Comparison of ENCODE assay signal across 16 mouse cellular contexts in the genomic region with DNA sequence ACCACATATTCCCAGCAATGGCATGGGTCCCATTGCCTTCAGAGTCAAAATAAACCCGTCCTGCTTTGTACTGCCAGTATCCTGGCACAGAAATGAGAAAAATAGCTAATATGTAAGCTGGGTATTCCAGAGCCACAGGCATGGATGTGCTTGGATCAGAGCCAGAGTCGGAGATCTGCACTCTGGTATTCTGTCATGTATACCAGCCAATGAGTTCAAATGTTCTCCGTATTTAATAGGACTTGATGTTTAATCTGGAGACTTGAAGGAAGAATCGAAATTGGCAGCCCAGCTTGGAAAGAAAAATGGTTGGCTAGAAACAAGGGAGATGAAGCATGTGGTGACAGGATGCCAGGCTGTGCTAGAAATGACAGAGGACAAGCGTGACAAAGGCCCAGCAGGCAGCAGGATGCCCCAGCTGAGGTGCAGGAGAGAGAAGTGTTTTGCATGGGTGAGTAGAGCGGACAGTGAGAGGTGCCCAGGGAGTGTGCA. TPM values are rescaled to one million over a fixed set of nuclear protein-coding genes. Genes with fewer than 3 reads are reported as not detected.
A peak's percentile ranks its signal among the peaks of the same experiment; 100 is the strongest.
DNase-seq lines count a peak whose midpoint lies in the region; ATAC-seq lines count a peak whose summit lies in the region.
"Had no signal": no experiment of that assay in that cellular context is flagged by ENCODE, and none has a peak within 500 bp of the region (broad histone marks: within the 10 kb centered on the region; RNA-seq: fewer than 3 reads in every experiment).

No protein-coding gene starts in this region.

- WGBS in kidney, embryonic 15.5 days: 79% methylated on average over 6 of the region's 6 CpGs
- 46% methylated on average over 6 of the region's 6 CpGs for WGBS in midbrain, embryonic 14.5 days
- WGBS in midbrain, embryonic 11.5 days: 73% methylated on average over 6 of the region's 6 CpGs

- peaks cover 3% of the 10 kb centered on the region; the same call in 1 of the 2 replicates for H3K4me1 ChIP-seq in kidney, embryonic 15.5 days
- no peaks in the 10 kb centered on the region for H3K4me1 ChIP-seq in midbrain, embryonic 14.5 days (ENCODE audit: control insufficient read depth, insufficient read depth, low read length)
- H3K4me1 ChIP-seq in midbrain, embryonic 11.5 days (ENCODE audit: control insufficient read depth, insufficient read depth, low read length): no peaks in the 10 kb centered on the region
- H3K4me1 ChIP-seq: liver, embryonic 13.5 days had no signal

- no peaks in the 10 kb centered on the region for H3K9me3 ChIP-seq in kidney, embryonic 15.5 days (replicated peaks)
- no peaks in the 10 kb centered on the region for H3K9me3 ChIP-seq in midbrain, embryonic 14.5 days (ENCODE audit: control insufficient read depth, low read length)
- no peaks in the 10 kb centered on the region for H3K9me3 ChIP-seq in midbrain, embryonic 11.5 days (ENCODE audit: control insufficient read depth, low read length)
- H3K9me3 ChIP-seq: embryonic facial prominence, embryonic 13.5 days; liver, embryonic 13.5 days had no signal

- no peaks in the 10 kb centered on the region for H3K27me3 ChIP-seq in kidney, embryonic 15.5 days
- no peaks in the 10 kb centered on the region for H3K27me3 ChIP-seq in midbrain, embryonic 14.5 days (ENCODE audit: control insufficient read depth, insufficient read depth, low read length)
- no peaks in the 10 kb centered on the region for H3K27me3 ChIP-seq in midbrain, embryonic 11.5 days (ENCODE audit: control insufficient read depth, insufficient read depth, low read length)
- H3K27me3 ChIP-seq: embryonic facial prominence, embryonic 13.5 days; liver, embryonic 13.5 days; Patski had no signal

- H3K36me3 ChIP-seq in kidney, embryonic 15.5 days: no peaks in the 10 kb centered on the region
- no peaks in the 10 kb centered on the region for H3K36me3 ChIP-seq in midbrain, embryonic 14.5 days (ENCODE audit: control insufficient read depth, insufficient read depth, low read length)
- no peaks in the 10 kb centered on the region for H3K36me3 ChIP-seq in midbrain, embryonic 11.5 days (ENCODE audit: control insufficient read depth, insufficient read depth, low read length)
- H3K36me3 ChIP-seq: embryonic facial prominence, embryonic 13.5 days; liver, embryonic 13.5 days had no signal

- no peak for ATAC-seq in kidney, embryonic 15.5 days (replicated peaks; ENCODE audit: low FRiP score)
- no peak for ATAC-seq in midbrain, embryonic 14.5 days (ENCODE audit: low FRiP score, low TSS enrichment)
- ATAC-seq in midbrain, embryonic 11.5 days (ENCODE audit: low FRiP score): no peak
- ATAC-seq: intestine, postnatal 0 days; Patski had no signal

- no peak overlapping the region for H3K4me3 ChIP-seq in kidney, embryonic 15.5 days (replicated peaks)
- no peak overlapping the region for H3K4me3 ChIP-seq in midbrain, embryonic 14.5 days (replicated peaks; ENCODE audit: low read depth, low read length)
- no peak overlapping the region for H3K4me3 ChIP-seq in midbrain, embryonic 11.5 days (ENCODE audit: low read depth, low read length)
- H3K4me3 ChIP-seq: embryonic facial prominence, embryonic 13.5 days; liver, embryonic 13.5 days had no signal

- peak; percentile 77 to 84 for DNase-seq in cerebellum, postnatal 10 days
- no peak for DNase-seq in cerebellum, adult 9-11 months
- peak; percentile 40 for DNase-seq in kidney, adult 18-20 months
- DNase-seq in midbrain, embryonic 14.5 days: peak; percentile 47
- DNase-seq in midbrain, embryonic 11.5 days (ENCODE audit: low spot score, missing footprints): no peak
- DNase-seq in testis, postnatal 14 days (ENCODE audit: low spot score): no peak
- DNase-seq in adrenal gland, adult (ENCODE audit: inconsistent age in 2 of 2, low spot score in 1 of 2): no peak
- DNase-seq: cerebellum, postnatal 36 days; liver, embryonic 13.5 days; lung, postnatal 4 days; spleen, adult 18-20 months had no signal

- no peak overlapping the region for H3K4me2 ChIP-seq in kidney, embryonic 15.5 days
- H3K4me2 ChIP-seq in midbrain, embryonic 14.5 days (ENCODE audit: low read length): no peak overlapping the region
- no peak overlapping the region for H3K4me2 ChIP-seq in midbrain, embryonic 11.5 days
- H3K4me2 ChIP-seq: embryonic facial prominence, embryonic 13.5 days; liver, embryonic 13.5 days had no signal

- H3K9ac ChIP-seq in kidney, embryonic 15.5 days: no peak overlapping the region
- H3K9ac ChIP-seq in midbrain, embryonic 14.5 days (replicated peaks; ENCODE audit: low read length): no peak overlapping the region
- no peak overlapping the region for H3K9ac ChIP-seq in midbrain, embryonic 11.5 days (ENCODE audit: low read length)
- H3K9ac ChIP-seq: embryonic facial prominence, embryonic 13.5 days; liver, embryonic 13.5 days had no signal

- no peak overlapping the region for H3K27ac ChIP-seq in kidney, embryonic 15.5 days
- H3K27ac ChIP-seq in midbrain, embryonic 14.5 days (replicated peaks; ENCODE audit: low read depth, low read length): no peak overlapping the region
- H3K27ac ChIP-seq in midbrain, embryonic 11.5 days (ENCODE audit: low read depth, low read length): no peak overlapping the region
- H3K27ac ChIP-seq: embryonic facial prominence, embryonic 13.5 days; liver, embryonic 13.5 days; stomach, postnatal 0 days had no signal

RNA-seq across cellular contexts. Expression of a gene that starts 25.6 kb away (rescaled TPM):
- 16.3 and 17.2 TPM in 2 replicates for polyA plus RNA-seq in kidney, embryonic 15.5 days (2015; fragmentation: Nextera tagmentation; extraction: Ambion mirVana)
- 6.8 and 8.3 TPM in 2 replicates for polyA plus RNA-seq in midbrain, embryonic 14.5 days (2014; fragmentation: Nextera tagmentation; extraction: Ambion mirVana)
- 18.0 and 18.3 TPM in 2 replicates for polyA plus RNA-seq in midbrain, embryonic 11.5 days (2014; fragmentation: Nextera tagmentation; extraction: Ambion mirVana)

Comparison
In these comparisons a context has a peak if more than half of its experiments do, and no peak if none do; other contexts are left out.
1. DNase-seq: peak in cerebellum, postnatal 10 days (2 of 2), kidney, adult 18-20 months (single experiment) and midbrain, embryonic 14.5 days (single experiment); none in cerebellum, adult 9-11 months (single experiment), midbrain, embryonic 11.5 days (single experiment), testis, postnatal 14 days (single experiment) and adrenal gland, adult (0 of 2).